Mouse (Mus musculus) heart, postnatal 0 days (tissue): ENCODE data around the gene Tcf15. TPM values are rescaled to one million over a fixed set of nuclear protein-coding genes. Genes with fewer than 3 reads are reported as not detected.

ENCODE experiments used
- ATAC-seq: fragments of 200-750 bp; cut with Nextera tagmentation; 2 replicates; pipeline ENCODE4 v1.8.0; 2017; ENCODE audit warnings: low read depth, moderate number of reproducible peaks, moderate library complexity; ENCODE audit not compliant: insufficient read depth
- DNase-seq: peaks from one replicate; pipeline ENCODE4 v3.0.0-alpha.2; 2016; ENCODE audit warnings: low spot score
- H3K27ac ChIP-seq: fragments of 300-500 bp; sonication (generic); 2 replicates; pipeline ENCODE4 v1.5.1; 2014; ENCODE audit warnings: low read depth, mild to moderate bottlenecking
- H3K27me3 ChIP-seq: fragments of 300-500 bp; sonication (generic); 2 replicates; pipeline ENCODE4 v1.6.1; 2014; ENCODE audit warnings: low read length, mixed read lengths; ENCODE audit not compliant: control insufficient read depth, insufficient read depth
- H3K36me3 ChIP-seq: fragments of 300-500 bp; sonication (generic); replicated peaks from 2 replicates; pipeline ENCODE4 v1.6.1; 2014; ENCODE audit warnings: low read length, mixed read lengths; ENCODE audit not compliant: control insufficient read depth, insufficient read depth
- H3K4me1 ChIP-seq: fragments of 300-500 bp; sonication (generic); 2 replicates; pipeline ENCODE4 v1.6.1; 2014; ENCODE audit warnings: antibody characterized with exemption; ENCODE audit not compliant: control insufficient read depth, insufficient read depth
- H3K4me2 ChIP-seq: fragments of 300-500 bp; sonication (generic); 2 replicates; pipeline ENCODE4 v1.6.1; 2014; ENCODE audit warnings: low read depth, mild to moderate bottlenecking, low read length, moderate library complexity
- H3K4me3 ChIP-seq: fragments of 300-500 bp; sonication (generic); 2 replicates; pipeline ENCODE4 v1.5.1; 2014; ENCODE audit warnings: low read depth, low read length
- H3K9ac ChIP-seq: fragments of 300-500 bp; sonication (generic); replicated peaks from 2 replicates; pipeline ENCODE4 v1.6.1; 2014; ENCODE audit warnings: low read depth, low read length, mixed read lengths
- H3K9me3 ChIP-seq: fragments of 300-500 bp; sonication (generic); replicated peaks from 2 replicates; pipeline ENCODE4 v1.6.1; 2016; ENCODE audit warnings: low read length; ENCODE audit not compliant: control insufficient read depth
- CTCF ChIP-seq: IDR thresholded peaks from 2 replicates; pipeline ENCODE4 v1.5.1; 2016; ENCODE audit warnings: antibody characterized with exemption, control low read depth, low read depth
- EP300 ChIP-seq: IDR thresholded peaks from 2 replicates; pipeline ENCODE4 v1.6.1; 2016; ENCODE audit warnings: antibody characterized with exemption, low read depth
- WGBS: fragments of 180-500 bp; shearing (Covaris S2); extraction: QIAGEN DNeasy Blood & Tissue Kit; methylation state at CpG from one replicate; pipeline ENCODE4 v1.1.7; 2014; 5-methylcytosine and 5-hydroxymethylcytosine counted together
- polyA plus RNA-seq: library from polyadenylated mRNA; unstranded; fragments of >200 nt; fragmentation: Nextera tagmentation; extraction: Ambion mirVana; gene quantifications from 2 replicates; pipeline ENCODE4 v1.2.1, GENCODE M21; 2015
- total RNA-seq: library from RNA; depleted of rRNA; stranded (reverse); fragments of >200 nt; gene quantifications from 2 replicates; pipeline ENCODE4 v1.2.3, GENCODE M21; 2014; ENCODE audit warnings: low replicate concordance

Gene Tcf15
- total and polyA plus RNA-seq, 2 experiments from 2014 or later = 23.0 to 36.8 TPM

- TF ChIP-seq CTCF (no peak), EP300 (no peak)
- ATAC-seq (no peak), DNase-seq (no peak)
- Histone ChIP-seq H3K36me3 (no peaks in the 10 kb centered on the region), H3K9me3 (no peaks in the 10 kb centered on the region), H3K4me1 (peaks cover 13% of the 10 kb centered on the region), H3K4me2 (peak overlapping the region; percentile 69), H3K27me3 (peaks cover 61% of the 10 kb centered on the region), H3K27ac (no peak overlapping the region), H3K9ac (no peak overlapping the region), H3K4me3 (peak overlapping the region; percentile 63)
- WGBS = 58% methylated on average over 2 of the region's 2 CpGs
Observed at GRCm38 (mm10) chr2:152145711-152146110, 2.4 kb downstream of the Tcf15 start.

GRCm38 (mm10) chr2:152147079-152147478, 3.7 kb downstream of the Tcf15 start:
- Histone ChIP-seq H3K4me3 (peak overlapping the region; percentile 63; the same call in 1 of the 2 replicates), H3K9me3 (no peaks in the 10 kb centered on the region), H3K4me1 (peaks cover 7% of the 10 kb centered on the region), H3K27ac (no peak overlapping the region), H3K9ac (no peak overlapping the region), H3K27me3 (peaks cover 48% of the 10 kb centered on the region), H3K36me3 (no peaks in the 10 kb centered on the region), H3K4me2 (peak overlapping the region; percentile 69)
- TF ChIP-seq CTCF (no peak), EP300 (no peak)
- ATAC-seq (no peak), DNase-seq (no peak)
- 46% methylated on average over 3 of the region's 3 CpGs for WGBS

- WGBS = 82% methylated on average over 9 of the region's 9 CpGs
- Histone ChIP-seq H3K36me3 (no peaks in the 10 kb centered on the region), H3K4me3 (no peak overlapping the region), H3K9ac (no peak overlapping the region), H3K4me1 (peaks cover 2% of the 10 kb centered on the region; the same call in 1 of the 2 replicates), H3K4me2 (no peak overlapping the region), H3K27ac (no peak overlapping the region), H3K9me3 (no peaks in the 10 kb centered on the region), H3K27me3 (peaks cover 32% of the 10 kb centered on the region)
- no peak for DNase-seq
- no peak for TF ChIP-seq CTCF
- TF ChIP-seq EP300 = no peak
- ATAC-seq = no peak
Observed at GRCm38 (mm10) chr2:152148675-152149074, 5.3 kb downstream of the Tcf15 start.

- Histone ChIP-seq H3K9ac (no peak overlapping the region), H3K36me3 (no peaks in the 10 kb centered on the region), H3K27me3 (peaks cover 20% of the 10 kb centered on the region), H3K4me3 (no peak overlapping the region), H3K27ac (peak overlapping the region; percentile 13), H3K4me2 (no peak overlapping the region), H3K4me1 (no peaks in the 10 kb centered on the region), H3K9me3 (no peaks in the 10 kb centered on the region)
- ATAC-seq (no peak), DNase-seq (no peak)
- WGBS = 39% methylated on average over 4 of the region's 4 CpGs
- no peak for TF ChIP-seq CTCF
Observed at GRCm38 (mm10) chr2:152149891-152150290, 6.5 kb downstream of the Tcf15 start.

- no peaks in the 10 kb centered on the region for H3K4me1 ChIP-seq
- TF ChIP-seq EP300 = peak; percentile 37; the same call in 1 of the 2 replicates
- no peak for TF ChIP-seq CTCF
- H3K9me3 ChIP-seq = no peaks in the 10 kb centered on the region
- no peak overlapping the region for H3K4me3 ChIP-seq
- DNase-seq (no peak), ATAC-seq (peak; percentile 68)
- H3K27me3 ChIP-seq = peaks cover 17% of the 10 kb centered on the region
- H3K27ac ChIP-seq = peak overlapping the region; percentile 13
- no peaks in the 10 kb centered on the region for H3K36me3 ChIP-seq
- WGBS = 59% methylated on average over 6 of the region's 6 CpGs
- no peak overlapping the region for H3K9ac ChIP-seq
- H3K4me2 ChIP-seq = no peak overlapping the region
Observed at GRCm38 (mm10) chr2:152150373-152150772, 7.0 kb downstream of the Tcf15 start.

DNA sequence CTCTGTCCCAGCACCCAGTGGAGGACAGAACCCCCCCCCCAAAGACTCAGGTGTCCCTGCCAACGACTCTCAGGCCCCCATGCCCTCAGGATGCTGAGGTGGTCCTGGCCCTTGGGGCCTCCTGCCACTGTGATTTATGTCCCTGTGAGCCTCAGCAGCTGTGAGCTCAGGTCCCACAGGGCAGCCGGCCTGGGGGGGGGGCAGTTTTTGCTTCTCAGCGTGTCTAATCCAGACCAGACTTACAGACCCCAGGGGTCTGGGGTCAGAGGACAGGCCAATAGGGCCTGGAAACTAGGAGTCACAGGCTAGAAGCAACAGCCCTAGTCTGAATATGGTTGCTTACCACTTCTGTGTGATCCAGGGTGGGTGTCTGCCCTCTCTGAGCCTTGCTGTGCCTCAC, 10.0 kb downstream of the Tcf15 start:
- Histone ChIP-seq H3K4me3 (no peak overlapping the region), H3K36me3 (no peaks in the 10 kb centered on the region), H3K27ac (no peak overlapping the region), H3K4me1 (no peaks in the 10 kb centered on the region), H3K27me3 (0 out of 2 replicates have a peak, but pooled peaks cover 3% of the 10 kb centered on the region), H3K9me3 (no peaks in the 10 kb centered on the region), H3K4me2 (no peak overlapping the region), H3K9ac (no peak overlapping the region)
- DNase-seq = no peak
- TF ChIP-seq EP300 (no peak), CTCF (no peak)
- 58% methylated on average over 3 of the region's 3 CpGs for WGBS
- ATAC-seq = no peak
